Mouse (Mus musculus) intestine, embryonic 16.5 days (tissue): ENCODE data around the gene Slc23a2. TPM values are rescaled to one million over a fixed set of nuclear protein-coding genes. Genes with fewer than 3 reads are reported as not detected.

ENCODE experiments used
- ATAC-seq: fragments of 200-750 bp; cut with Nextera tagmentation; 2 replicates; pipeline ENCODE4 v1.8.0; 2017; ENCODE audit warnings: moderate TSS enrichment, moderate library complexity
- H3K27ac ChIP-seq: fragments of 300-500 bp; sonication (generic); 2 replicates; pipeline ENCODE4 v1.5.1; 2014; ENCODE audit warnings: mild to moderate bottlenecking, low read length
- H3K27me3 ChIP-seq: fragments of 300-500 bp; sonication (generic); replicated peaks from 2 replicates; pipeline ENCODE4 v1.6.1; 2014; ENCODE audit warnings: low read length, control low read depth, mixed read lengths; ENCODE audit not compliant: control insufficient read depth, insufficient read depth
- H3K36me3 ChIP-seq: fragments of 300-500 bp; sonication (generic); 2 replicates; pipeline ENCODE4 v1.6.1; 2014; ENCODE audit warnings: low read length, control low read depth; ENCODE audit not compliant: control insufficient read depth, insufficient read depth
- H3K4me1 ChIP-seq: fragments of 300-500 bp; sonication (generic); 2 replicates; pipeline ENCODE4 v1.6.1; 2014; ENCODE audit warnings: low read length, control low read depth, mixed read lengths; ENCODE audit not compliant: control insufficient read depth, insufficient read depth
- H3K4me2 ChIP-seq: fragments of 300-500 bp; sonication (generic); 2 replicates; pipeline ENCODE4 v1.6.1; 2014; ENCODE audit warnings: low read depth, low read length, control low read depth
- H3K4me3 ChIP-seq: fragments of 300-500 bp; sonication (generic); 2 replicates; pipeline ENCODE4 v1.5.1; 2014; ENCODE audit warnings: mild to moderate bottlenecking, low read length
- H3K9ac ChIP-seq: fragments of 300-500 bp; sonication (generic); 2 replicates; pipeline ENCODE4 v1.6.1; 2014; ENCODE audit warnings: low read depth, low read length
- H3K9me3 ChIP-seq: fragments of 300-500 bp; sonication (generic); 2 replicates; pipeline ENCODE4 v1.6.1; 2016; ENCODE audit warnings: low read length, control low read depth; ENCODE audit not compliant: control insufficient read depth
- WGBS: fragments of 180-500 bp; shearing (Covaris S2); extraction: QIAGEN DNeasy Blood & Tissue Kit; methylation state at CpG from one replicate; pipeline ENCODE4 v1.1.7; 2014; 5-methylcytosine and 5-hydroxymethylcytosine counted together
- polyA plus RNA-seq: library from polyadenylated mRNA; unstranded; fragments of >200 nt; fragmentation: Nextera tagmentation; extraction: Ambion mirVana; gene quantifications from 2 replicates; pipeline ENCODE4 v1.2.1, GENCODE M21; 2015

The Slc23a2 gene
- polyA plus RNA-seq, 1 experiment from 2014 or later, result 13.5 TPM

GRCm38 (mm10) chr2:132126292-132126691, 18.6 kb downstream of the Slc23a2 start:
- Histone ChIP-seq H3K4me3 (no peak overlapping the region), H3K4me2 (no peak overlapping the region), H3K9ac (no peak overlapping the region), H3K36me3 (no peaks in the 10 kb centered on the region), H3K27ac (no peak overlapping the region), H3K4me1 (peaks cover 2% of the 10 kb centered on the region; the same call in 1 of the 2 replicates), H3K27me3 (no peaks in the 10 kb centered on the region), H3K9me3 (no peaks in the 10 kb centered on the region)
- 97% methylated on average over 1 of the region's 1 CpGs for WGBS
- ATAC-seq, result no peak

GRCm38 (mm10) chr2:132123063-132123462, 21.8 kb downstream of the Slc23a2 start:
- no peak overlapping the region for H3K4me3 ChIP-seq
- no peaks in the 10 kb centered on the region for H3K36me3 ChIP-seq
- no peak overlapping the region for H3K27ac ChIP-seq
- no peak overlapping the region for H3K9ac ChIP-seq
- 0 out of 2 replicates have a peak, but pooled peaks cover 3% of the 10 kb centered on the region for H3K9me3 ChIP-seq
- H3K27me3 ChIP-seq, result no peaks in the 10 kb centered on the region
- WGBS, result 82% methylated on average over 4 of the region's 4 CpGs
- H3K4me1 ChIP-seq, result no peaks in the 10 kb centered on the region
- H3K4me2 ChIP-seq, result no peak overlapping the region
- no peak for ATAC-seq

- ATAC-seq, result no peak
- Histone ChIP-seq H3K27ac (no peak overlapping the region), H3K9me3 (0 out of 2 replicates have a peak, but pooled peaks cover 3% of the 10 kb centered on the region), H3K27me3 (no peaks in the 10 kb centered on the region), H3K4me1 (no peaks in the 10 kb centered on the region), H3K4me2 (no peak overlapping the region), H3K36me3 (no peaks in the 10 kb centered on the region), H3K4me3 (no peak overlapping the region), H3K9ac (no peak overlapping the region)
- 92% methylated on average over 3 of the region's 3 CpGs for WGBS
Measured at GRCm38 (mm10) chr2:132121050-132121449, 23.9 kb downstream of the Slc23a2 start.

GRCm38 (mm10) chr2:132118646-132119045, 26.3 kb downstream of the Slc23a2 start:
- Histone ChIP-seq H3K9me3 (0 out of 2 replicates have a peak, but pooled peaks cover 3% of the 10 kb centered on the region), H3K4me2 (no peak overlapping the region), H3K27ac (no peak overlapping the region), H3K4me3 (no peak overlapping the region), H3K36me3 (no peaks in the 10 kb centered on the region), H3K27me3 (no peaks in the 10 kb centered on the region), H3K4me1 (0 out of 2 replicates have a peak, but pooled peaks cover 7% of the 10 kb centered on the region), H3K9ac (no peak overlapping the region)
- 81% methylated on average over 1 of the region's 1 CpGs for WGBS
- ATAC-seq, result no peak

- Histone ChIP-seq H3K9ac (no peak overlapping the region), H3K27ac (no peak overlapping the region), H3K4me1 (0 out of 2 replicates have a peak, but pooled peaks cover 7% of the 10 kb centered on the region), H3K9me3 (0 out of 2 replicates have a peak, but pooled peaks cover under 1% of the 10 kb centered on the region), H3K4me2 (no peak overlapping the region), H3K4me3 (no peak overlapping the region), H3K36me3 (no peaks in the 10 kb centered on the region), H3K27me3 (no peaks in the 10 kb centered on the region)
- no peak for ATAC-seq
- 88% methylated on average over 5 of the region's 5 CpGs for WGBS
Measured at GRCm38 (mm10) chr2:132115936-132116335, 29.0 kb downstream of the Slc23a2 start.

GRCm38 (mm10) chr2:132115344-132115743, 29.6 kb downstream of the Slc23a2 start:
- H3K4me1 ChIP-seq, result 0 out of 2 replicates have a peak, but pooled peaks cover 7% of the 10 kb centered on the region
- ATAC-seq, result no peak
- H3K36me3 ChIP-seq, result no peaks in the 10 kb centered on the region
- no peak overlapping the region for H3K27ac ChIP-seq
- no peaks in the 10 kb centered on the region for H3K9me3 ChIP-seq
- no peak overlapping the region for H3K4me2 ChIP-seq
- no peak overlapping the region for H3K4me3 ChIP-seq
- H3K27me3 ChIP-seq, result no peaks in the 10 kb centered on the region
- 66% methylated on average over 6 of the region's 6 CpGs for WGBS
- no peak overlapping the region for H3K9ac ChIP-seq

GRCm38 (mm10) chr2:132113962-132114759, 30.7 kb downstream of the Slc23a2 start:
- Histone ChIP-seq H3K27ac (no peak overlapping the region), H3K27me3 (no peaks in the 10 kb centered on the region), H3K4me3 (no peak overlapping the region), H3K36me3 (no peaks in the 10 kb centered on the region), H3K4me1 (0 out of 2 replicates have a peak, but pooled peaks cover 7% of the 10 kb centered on the region), H3K4me2 (no peak overlapping the region), H3K9me3 (no peaks in the 10 kb centered on the region), H3K9ac (no peak overlapping the region)
- no peak for ATAC-seq
- 59% methylated on average over 11 of the region's 11 CpGs for WGBS

GRCm38 (mm10) chr2:132112319-132112718, 32.6 kb downstream of the Slc23a2 start:
- H3K36me3 ChIP-seq, result 0 out of 2 replicates have a peak, but pooled peaks cover 4% of the 10 kb centered on the region
- no peak overlapping the region for H3K27ac ChIP-seq
- H3K4me1 ChIP-seq, result 0 out of 2 replicates have a peak, but pooled peaks cover 9% of the 10 kb centered on the region
- no peak overlapping the region for H3K4me2 ChIP-seq
- H3K27me3 ChIP-seq, result no peaks in the 10 kb centered on the region
- no peak for ATAC-seq
- no peak overlapping the region for H3K9ac ChIP-seq
- no peak overlapping the region for H3K4me3 ChIP-seq
- WGBS, result 84% methylated on average over 4 of the region's 4 CpGs
- H3K9me3 ChIP-seq, result no peaks in the 10 kb centered on the region

- Histone ChIP-seq H3K27me3 (no peaks in the 10 kb centered on the region), H3K4me2 (no peak overlapping the region), H3K27ac (no peak overlapping the region), H3K36me3 (0 out of 2 replicates have a peak, but pooled peaks cover 4% of the 10 kb centered on the region), H3K4me3 (no peak overlapping the region), H3K9ac (no peak overlapping the region), H3K9me3 (no peaks in the 10 kb centered on the region), H3K4me1 (0 out of 2 replicates have a peak, but pooled peaks cover 9% of the 10 kb centered on the region)
- WGBS, result 73% methylated on average over 2 of the region's 2 CpGs
- no peak for ATAC-seq
Measured at GRCm38 (mm10) chr2:132111905-132112304, 33.0 kb downstream of the Slc23a2 start.
